Mouse (Mus musculus): ENCODE data around the gene Aoc2.

Gene Aoc2

DNA sequence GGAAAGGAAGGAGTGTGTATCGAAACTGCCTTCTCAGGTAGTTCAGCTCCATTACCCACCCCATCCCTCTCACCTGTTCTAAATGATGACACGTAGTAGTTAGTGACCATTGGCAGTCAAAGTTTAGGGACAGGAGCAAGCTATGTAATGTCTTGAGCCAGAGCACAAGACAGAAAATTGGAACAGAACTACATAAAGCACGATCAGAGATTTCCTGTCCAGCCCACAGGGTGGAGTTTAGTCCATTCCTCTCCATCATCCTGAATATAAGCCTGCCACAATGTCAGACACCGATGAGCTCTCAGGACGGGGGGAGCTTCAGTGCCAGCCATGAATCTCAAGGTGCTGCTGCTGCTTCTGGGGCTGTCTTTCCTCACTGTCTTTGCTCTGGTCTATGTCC lies at the start of gene Aoc2:
Aoc2 (plus strand) TSS at position 301 of the 400 bp plus-strand sequence.
- no peak for DNase-seq (ENCODE audit: low read depth, low spot score)

DNA sequence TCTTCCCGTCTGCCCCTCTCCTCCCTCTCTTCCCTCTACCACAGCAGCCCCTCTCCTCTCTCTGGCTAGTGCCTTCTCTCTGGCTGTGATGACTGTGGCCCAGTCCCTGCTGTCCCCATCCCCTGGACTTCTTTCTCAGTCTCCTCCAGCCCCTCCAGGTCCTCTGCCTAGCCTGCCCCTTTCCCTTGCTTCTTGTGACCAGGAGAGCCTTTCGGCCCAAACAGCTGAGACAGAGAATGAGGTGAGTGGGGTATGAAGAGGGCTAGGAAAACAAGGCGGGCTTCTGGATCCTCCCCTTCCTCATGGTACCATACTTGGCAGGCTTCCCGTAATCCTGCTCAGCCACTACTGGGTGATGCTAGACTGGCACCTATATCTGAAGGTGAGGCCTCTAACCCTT lies 49.6 kb upstream of the Aoc2 start:
- no peak for DNase-seq (ENCODE audit: low read depth, low spot score)

DNA sequence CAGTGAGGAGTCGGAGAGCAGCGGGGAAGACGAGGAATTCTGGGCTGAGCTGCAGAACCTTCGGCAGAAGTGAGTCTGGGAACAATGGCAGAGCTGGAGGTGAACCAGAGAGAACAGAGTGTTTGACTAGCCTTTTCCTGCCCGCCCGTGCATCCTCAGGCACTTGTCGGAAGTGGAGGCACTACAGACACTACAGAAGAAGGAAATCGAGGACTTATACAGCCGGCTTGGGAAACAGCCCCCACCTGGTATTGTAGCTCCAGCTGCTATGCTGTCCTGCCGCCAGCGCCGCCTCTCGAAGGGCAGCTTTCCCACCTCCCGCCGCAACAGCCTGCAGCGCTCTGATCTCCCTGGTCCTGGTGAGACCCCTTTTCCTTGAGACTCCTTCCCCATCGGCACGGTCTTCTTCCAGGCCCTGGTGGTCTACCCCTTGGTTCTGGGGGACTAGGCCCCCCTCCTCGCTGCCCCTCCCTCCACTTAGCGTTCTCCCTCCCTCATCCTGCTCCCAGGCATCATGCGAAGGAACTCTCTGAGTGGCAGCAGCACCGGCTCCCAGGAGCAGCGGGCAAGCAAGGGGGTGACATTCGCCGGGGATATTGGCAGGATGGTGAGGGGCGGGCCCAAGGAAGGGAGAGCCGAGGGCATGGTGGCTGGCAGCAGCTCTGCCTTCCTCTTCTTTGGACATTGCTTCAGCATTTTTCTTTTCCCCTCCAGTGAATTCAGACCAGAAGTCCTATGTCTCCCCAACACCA lies 48.4 kb upstream of the Aoc2 start:
- DNase-seq (ENCODE audit: low read depth, low spot score), result no peak

DNA sequence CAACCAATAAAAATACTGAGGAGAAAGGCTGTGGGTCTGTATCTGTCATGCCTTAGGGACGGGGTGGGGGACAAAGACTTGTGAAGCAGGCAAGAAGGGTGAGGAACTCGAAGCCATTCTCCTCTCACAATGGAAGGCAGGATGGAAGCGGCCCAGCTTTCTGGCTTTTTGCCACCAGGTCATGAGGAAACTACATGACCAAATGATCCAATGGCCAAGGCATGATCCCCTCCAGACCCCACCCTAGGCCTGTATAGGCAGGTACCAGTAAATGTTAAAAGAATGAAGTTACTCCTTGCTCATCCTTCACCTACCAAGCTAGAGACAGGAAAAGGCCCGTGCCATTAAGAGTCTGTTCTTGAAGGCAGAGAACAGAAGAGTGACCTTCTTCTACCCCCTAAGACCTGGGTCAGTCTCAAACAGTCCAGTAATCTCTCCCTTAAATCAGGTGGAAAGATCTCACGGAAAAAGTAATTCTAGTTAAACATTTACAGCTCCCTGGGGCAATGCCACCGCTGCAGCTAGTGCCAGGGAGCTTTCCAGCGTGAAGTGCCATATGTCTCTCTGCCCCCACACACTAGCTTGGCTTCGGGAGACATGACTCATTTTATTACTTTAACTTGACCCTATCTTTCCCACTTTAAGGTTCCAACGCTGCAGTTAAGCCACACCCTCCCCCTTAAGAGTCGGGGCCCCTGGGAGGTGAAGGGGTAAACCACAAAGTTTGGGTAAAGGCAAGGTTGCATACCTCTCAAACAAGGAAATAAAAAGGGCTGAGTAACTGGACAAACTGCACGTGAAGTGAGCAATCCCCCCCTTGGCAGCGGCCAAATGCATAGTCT lies 47.3 kb upstream of the Aoc2 start:
- DNase-seq (ENCODE audit: low read depth, low spot score), result no peak

DNA sequence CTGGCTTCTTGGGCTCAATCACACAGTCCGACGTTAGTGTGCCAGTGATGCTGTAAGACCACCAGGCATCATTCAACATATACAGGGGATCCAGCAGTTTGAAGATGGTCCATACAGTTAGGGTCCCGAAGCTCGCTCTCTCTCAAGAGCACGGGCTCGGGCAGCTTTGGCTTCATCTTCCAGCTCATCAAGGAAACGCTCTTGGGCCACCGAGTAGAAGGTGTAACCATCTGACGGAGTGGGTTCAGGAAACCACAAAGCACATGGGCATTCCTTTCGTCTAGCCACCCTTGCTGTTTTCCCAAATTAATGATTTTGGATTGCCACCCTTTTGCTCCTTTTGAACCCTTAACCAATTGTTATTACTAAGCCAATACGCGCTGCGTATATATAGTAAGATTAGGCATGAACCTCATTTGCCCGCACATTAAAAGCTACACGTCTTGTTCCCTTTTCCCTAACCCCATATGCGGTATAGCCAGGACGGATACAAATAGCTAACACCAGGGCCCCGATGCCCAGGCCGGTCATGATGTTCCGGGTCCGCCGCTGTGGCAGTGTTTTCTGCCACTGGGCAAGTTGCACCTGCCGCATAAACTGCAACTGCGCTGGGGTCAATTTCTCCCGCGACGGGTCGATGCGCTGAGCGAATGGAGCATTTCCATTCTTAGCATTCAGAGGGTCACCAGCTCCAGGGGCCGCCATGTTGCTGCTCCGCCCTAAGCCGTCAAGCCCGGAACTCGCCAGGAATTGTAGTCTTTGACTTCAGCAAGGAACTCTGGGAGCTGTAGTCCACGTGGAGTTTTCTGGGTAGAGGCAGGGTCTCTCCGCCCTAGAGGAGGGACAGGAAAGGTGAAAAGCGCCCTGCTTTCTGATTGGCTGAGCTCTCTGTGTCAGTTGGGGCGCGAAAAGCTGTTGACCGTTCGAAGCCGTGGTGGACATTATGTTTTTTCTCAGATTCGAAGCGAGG lies 46.4 kb upstream of the Aoc2 start, which contains the start of the genes Cntd1 and Coa3:
Cntd1 (plus strand) TSS at position 790 of the 970 bp plus-strand sequence.
Coa3 (minus strand) TSS at position 892 of the 970 bp plus-strand sequence.
- DNase-seq (ENCODE audit: low read depth, low spot score), result peak; percentile 86

DNA sequence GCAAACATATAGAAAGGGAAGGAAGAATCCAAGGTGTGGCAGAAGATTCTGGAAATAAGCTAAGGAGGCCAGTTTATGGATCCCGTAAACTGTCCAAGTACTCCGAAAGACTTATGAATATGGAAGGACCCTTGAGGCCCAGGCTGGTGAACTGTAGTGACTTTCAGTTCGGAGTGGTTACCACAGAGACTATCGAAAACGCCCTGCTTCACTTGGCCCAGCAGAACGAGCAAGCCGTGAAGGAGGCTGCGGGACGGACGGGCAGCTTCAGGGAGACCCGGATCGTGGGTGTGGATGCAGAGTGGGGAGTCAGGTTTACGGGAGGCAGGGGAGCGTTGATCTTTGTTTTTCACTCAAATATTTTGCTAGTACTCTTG lies 45.7 kb upstream of the Aoc2 start:
- no peak for DNase-seq (ENCODE audit: low read depth, low spot score)

DNA sequence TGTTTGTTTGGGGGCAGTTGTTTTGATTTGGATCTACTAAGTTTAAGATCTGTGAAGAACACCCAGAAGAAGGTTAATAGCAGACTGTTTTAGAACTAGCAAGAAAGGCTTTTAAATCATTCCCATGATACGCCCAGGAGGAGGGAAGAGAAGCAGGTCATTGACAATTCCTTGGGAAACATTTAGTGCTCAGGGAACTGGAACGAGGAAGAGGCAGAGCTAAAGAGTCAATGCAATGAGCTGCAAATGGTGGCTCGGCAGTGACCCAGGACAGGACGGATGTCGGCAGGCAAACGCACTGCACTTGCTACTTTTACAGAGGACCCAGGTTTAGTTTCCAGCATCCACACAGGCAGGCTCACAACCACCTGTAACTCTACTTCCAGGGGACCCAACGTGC lies 44.0 kb upstream of the Aoc2 start:
- DNase-seq (ENCODE audit: low read depth, low spot score), result no peak

DNA sequence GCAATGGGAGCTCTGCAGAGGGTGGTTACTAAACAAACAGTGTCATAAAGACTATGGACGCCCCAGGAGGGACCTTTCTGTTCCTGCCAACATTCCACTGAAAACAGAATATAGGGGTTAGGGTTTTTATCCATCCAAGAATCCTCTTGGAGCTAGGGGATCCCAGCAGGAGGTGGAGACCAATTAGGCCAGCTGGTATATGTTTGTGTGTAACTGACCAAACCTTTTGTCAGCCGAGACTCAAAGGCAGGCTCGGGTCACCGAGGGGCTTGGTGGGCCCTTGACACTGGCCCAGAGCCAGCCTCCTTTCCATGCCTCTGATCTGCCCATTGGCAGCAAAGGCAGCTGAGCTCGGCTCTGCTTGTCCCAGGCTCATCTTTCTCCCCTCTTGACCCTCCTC lies 42.0 kb upstream of the Aoc2 start:
- DNase-seq (ENCODE audit: low read depth, low spot score), result no peak

DNA sequence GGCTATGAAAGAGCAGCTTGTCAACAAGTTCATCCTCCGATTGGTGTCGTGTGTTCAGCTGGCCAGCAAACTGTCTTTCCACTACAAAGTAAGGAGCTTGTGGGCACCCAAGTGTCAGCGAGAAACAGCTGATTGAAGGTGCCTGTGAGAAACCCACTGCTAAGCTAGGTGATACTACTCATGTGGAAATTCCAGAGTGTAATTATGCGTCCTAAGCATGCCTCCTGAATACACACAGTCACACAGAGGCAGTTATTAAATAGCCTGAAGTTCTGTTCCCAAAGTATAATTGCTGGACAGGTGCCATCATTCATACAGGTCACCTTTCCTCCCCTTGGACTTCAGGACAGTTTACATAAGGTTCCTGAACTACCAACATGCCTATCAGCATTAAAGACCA lies 41.1 kb upstream of the Aoc2 start:
- DNase-seq (ENCODE audit: low read depth, low spot score), result no peak

DNA sequence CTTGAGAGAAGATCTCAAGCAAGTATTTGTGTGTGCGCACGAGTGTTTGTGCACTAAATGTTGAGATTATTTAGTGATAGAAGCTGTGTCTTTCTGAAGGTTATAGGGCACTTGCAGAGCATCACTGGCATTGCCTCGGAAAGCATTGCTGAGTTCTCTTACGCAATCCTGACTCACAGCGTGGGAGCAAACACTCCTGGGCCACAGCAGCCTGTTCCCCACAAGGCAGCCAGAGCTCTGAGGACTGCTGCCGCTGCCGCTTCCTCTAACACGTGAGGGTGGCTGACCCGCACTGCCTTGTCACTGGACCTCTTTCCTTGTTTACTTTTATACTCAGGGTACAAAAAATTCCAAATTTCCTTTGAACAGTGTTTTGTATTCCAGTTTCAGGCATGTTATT lies 37.6 kb upstream of the Aoc2 start:
- no peak for DNase-seq (ENCODE audit: low read depth, low spot score)

DNA sequence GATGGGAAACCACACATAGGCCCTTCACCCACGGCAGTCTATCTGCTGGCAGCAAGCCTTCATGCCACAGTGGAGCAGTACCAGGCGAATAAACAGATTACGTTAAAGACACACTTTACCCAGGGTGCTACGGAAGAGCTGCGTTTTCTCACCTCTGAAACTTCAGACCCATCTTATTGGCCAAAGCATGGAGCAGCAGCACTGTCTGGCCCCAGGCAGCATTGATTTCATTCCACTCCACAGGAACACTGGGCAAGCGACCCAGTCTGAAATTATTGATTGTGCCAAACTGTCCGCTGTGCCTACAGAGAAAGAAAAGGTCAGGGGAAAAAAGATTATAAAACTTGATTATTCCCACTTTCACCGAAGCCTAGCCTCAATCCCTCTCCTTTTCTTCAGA lies 33.6 kb upstream of the Aoc2 start:
- DNase-seq (ENCODE audit: low read depth, low spot score), result no peak

DNA sequence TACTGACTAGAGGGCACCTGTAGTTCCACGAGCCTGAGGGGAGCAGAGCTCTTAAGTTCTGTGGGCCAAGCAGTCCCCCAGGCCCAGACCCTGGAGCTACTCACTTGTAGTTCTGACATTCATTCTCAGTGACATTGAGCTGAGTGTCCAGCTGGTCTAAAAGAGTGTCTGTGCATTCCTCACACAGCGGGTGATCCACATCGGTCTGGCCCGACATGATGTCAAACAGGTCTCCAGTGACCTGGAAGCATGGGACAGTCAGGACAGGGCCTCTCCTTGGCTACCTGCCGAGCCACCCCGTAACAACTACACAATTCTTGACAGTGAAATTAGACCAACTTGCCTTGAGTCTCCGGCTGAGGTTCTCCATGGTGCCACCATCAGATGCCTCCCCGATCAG lies 29.7 kb upstream of the Aoc2 start:
- no peak for DNase-seq (ENCODE audit: low read depth, low spot score)

DNA sequence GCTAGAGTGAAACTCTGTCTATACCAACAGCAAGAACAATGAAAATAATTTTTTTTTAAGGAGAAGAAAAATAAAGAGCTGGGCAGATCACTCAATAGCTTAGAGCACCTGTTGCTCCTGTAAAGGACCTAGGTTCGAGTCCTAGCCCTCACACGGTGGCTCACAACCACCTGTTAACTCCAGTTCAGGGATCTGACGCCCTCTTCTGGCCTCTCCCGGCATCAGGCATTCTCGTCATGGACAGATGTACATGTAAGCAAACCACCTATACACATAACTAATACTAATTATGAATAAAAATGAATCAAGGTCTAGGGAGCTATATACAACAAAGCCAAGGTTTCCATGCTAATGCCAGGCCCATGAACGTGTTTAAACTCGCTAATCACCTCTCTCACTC lies 24.0 kb upstream of the Aoc2 start:
- DNase-seq (ENCODE audit: low read depth, low spot score), result no peak

DNA sequence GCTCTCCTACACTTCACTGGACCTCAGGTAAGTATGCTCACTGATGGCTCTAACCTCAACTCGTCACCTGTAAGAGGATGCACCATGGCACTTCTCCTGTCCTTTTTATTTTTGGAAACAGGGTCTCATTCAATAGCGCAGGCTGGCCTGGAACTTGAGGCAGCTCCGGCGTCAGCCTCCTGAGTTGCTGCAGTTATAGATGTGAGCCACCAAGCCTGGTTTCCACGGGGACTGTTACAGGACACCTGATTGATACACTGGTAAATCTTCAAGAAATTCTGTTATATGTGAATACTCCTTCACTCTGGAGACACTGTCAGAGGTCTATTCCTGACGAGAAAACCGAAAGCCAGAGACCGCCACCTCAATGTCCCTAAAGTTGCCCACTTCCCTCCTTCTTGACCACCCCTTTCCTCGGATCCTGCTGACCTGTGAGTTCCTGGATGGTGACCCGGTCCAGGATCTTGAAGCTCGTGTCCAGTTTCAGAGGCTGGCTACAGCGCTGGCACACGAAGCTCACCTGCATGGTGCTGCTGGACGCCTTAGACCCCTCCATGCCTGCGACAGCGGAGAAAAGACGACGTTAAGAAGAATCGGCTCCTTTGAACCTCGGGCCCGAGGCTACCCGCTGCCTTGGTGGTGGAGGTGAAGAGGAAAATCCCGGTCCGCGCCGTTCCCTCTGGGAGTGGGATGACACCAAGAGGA lies 23.4 kb upstream of the Aoc2 start:
- DNase-seq (ENCODE audit: low read depth, low spot score), result no peak

DNA sequence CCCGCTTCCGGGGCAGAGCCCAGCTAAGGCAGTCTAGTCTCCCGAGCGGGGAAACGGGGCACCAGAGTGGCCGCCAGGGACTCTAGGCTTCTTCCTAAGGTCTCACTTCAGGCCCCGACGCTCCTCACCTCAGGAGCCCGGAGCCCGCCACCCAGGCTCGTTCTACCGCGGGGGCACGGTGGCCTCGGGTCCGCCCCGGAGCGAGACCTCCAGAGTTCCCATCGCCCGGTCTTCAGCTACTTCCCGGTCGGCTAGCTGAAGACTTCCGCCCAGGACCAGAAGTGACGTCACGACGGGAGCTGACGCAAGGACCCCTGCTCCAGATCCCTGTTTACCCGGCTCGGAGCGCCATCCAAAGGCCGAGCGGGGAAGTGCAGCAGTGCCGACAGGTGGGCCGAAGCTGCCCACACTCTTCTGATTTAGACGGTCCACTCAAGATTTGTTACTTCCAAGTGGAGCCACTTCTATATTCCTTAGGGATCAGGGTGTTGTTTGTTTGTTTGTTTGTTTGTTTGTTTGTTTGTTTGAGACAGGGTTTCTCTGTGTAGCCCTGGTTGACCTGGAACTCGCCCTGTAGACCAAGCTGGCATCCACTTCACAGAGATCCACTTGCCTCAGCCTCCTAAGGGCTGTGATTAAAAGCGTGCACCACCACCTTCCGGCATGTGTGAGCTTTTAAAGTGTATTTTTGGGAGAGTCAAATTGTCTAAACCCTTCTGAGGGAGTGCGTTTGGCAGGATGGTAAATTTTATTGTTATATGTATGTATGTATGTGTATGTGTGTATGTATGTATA lies 22.7 kb upstream of the Aoc2 start, which contains the start of gene Becn1:
Becn1 (minus strand) TSS at position 283 of the 795 bp plus-strand sequence.
- DNase-seq (ENCODE audit: low read depth, low spot score), result peak; percentile 94

DNA sequence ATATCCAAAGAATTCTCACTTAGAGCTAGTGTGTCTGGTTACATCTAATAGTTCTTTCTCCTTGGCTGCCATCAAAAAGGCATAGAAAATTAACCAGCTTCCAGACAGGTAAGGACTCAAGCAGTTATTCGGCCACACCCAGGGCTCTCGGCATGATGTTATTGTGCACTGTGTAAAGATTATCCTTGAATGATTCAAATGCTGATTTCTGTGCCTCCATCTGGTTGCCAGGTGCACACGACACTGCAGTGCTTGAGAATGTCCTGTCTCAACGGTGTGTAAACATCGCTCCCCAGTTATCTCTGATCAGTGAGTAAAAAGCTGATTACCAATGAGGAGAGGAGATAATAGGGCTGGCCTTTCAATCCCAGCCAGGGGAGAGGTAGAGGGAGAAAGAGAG lies 17.1 kb upstream of the Aoc2 start:
- DNase-seq (ENCODE audit: low read depth, low spot score), result no peak

DNA sequence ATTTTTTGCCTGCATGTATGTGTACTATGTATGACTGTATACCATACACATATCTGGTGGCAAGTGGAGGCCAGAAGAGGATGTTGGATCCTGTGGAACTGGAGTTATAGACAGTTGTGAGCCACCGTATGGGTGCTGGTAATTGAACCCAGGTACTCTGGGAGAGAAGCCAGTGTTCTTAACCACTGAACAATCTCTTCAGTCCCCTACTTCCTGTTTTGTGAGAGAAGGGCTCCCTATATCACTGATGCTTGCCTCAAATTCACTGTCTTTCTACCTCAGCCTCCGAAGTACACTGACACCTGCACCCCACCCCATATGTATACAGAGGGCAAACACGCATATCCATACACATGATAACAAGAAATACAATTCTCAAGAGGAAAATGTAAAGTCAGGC lies 13.8 kb upstream of the Aoc2 start:
- DNase-seq (ENCODE audit: low read depth, low spot score), result no peak

DNA sequence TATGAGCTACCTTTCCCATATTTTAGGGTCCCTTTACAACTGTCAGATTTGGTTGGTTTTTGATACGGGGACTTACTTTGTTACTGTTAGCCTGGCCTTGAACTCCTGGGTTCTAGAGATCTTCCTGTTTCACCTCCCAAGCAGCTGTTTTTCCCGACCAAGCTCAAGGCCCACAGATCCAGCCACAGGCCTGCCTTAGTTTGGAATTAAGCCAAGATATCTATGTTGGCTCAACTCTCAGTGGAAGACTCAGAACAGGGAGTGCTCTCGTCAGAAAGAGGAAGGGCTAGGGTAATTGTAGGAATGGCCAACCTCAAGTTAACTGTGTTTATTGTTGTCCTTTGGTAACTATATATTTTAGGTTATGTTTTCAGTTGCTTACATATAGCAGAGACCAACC lies 12.7 kb upstream of the Aoc2 start:
- no peak for DNase-seq (ENCODE audit: low read depth, low spot score)

DNA sequence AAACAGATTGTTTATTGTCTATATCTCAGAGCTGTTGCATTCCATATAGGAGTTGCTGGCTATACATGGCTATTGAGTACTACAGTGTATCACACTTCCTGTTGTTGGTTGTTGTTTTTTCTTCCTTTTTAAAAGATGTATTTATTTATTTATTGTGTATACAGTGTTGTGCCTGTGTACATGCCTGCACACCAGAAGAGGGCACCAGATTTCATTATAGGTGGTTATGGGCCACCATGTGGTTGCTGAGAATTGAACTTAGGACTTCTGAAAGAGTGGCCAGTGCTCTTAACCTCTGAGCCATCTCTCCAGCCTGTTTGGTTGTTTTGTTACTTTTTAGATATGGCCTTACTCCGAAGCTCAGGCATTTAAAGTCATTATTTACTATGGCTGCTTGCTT lies 10.3 kb upstream of the Aoc2 start:
- DNase-seq (ENCODE audit: low read depth, low spot score), result no peak

DNA sequence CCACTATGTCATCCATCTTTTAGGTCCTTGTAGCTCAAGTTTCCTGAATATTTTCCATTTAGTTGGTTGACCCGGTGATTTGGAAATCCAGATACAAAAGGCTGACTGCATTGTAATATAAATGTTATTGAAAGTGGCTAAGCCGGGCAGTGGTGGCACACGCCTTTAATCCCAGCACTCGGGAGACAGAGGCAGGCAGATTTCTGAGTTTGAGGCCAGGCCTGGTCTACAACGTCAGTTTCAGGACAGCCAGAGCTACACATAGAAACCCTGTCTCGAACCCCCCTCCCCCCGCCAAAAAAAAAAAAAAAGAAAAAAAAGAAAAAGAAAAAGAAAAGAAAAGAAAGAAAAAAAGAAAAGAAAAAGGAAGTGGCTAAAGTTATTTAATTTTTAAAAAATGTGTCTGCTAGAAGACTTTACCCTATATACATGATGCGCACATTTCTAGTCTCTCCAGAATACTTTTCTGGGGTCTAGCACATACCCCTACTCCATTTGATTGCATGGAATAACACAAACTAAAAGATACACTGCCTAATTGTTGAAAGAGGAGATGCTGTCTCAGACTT lies 9.7 kb upstream of the Aoc2 start:
- DNase-seq (ENCODE audit: low read depth, low spot score), result no peak

Measured in skeletal muscle tissue, adult 2 months (tissue).